Mouse (Mus musculus): ENCODE measurements around the gene Tmem256. TPM values are rescaled to one million over a fixed set of nuclear protein-coding genes. Genes with fewer than 3 reads are reported as not detected.

The Tmem256 gene
- polyA plus RNA-seq, 1 experiment from 2014 or later: 379 TPM

GRCm38 (mm10) chr11:69800138-69800391 is 38.2 kb upstream of the Tmem256 start:
- peak overlapping the region; percentile 85 for H3K9ac ChIP-seq (ENCODE audit: low read depth, low read length)
- H3K36me3 ChIP-seq (ENCODE audit: control insufficient read depth, insufficient read depth, low read length): no peaks in the 10 kb centered on the region
- H3K9me3 ChIP-seq (ENCODE audit: control insufficient read depth, low read length): no peaks in the 10 kb centered on the region
- WGBS: under 1% methylated on average over 11 of the region's 11 CpGs
- peak overlapping the region; percentile 85 for H3K4me2 ChIP-seq (ENCODE audit: low read length)
- H3K4me3 ChIP-seq (ENCODE audit: low read length): peak overlapping the region; percentile 61
- H3K4me1 ChIP-seq (ENCODE audit: control insufficient read depth, insufficient read depth, low read depth, low read length): peaks cover 54% of the 10 kb centered on the region
- ATAC-seq: peak; percentile 1; the same call in 1 of the 2 replicates
- peak overlapping the region; percentile 95 for H3K27ac ChIP-seq (ENCODE audit: low read depth, low read length)
- H3K27me3 ChIP-seq (replicated peaks; ENCODE audit: control insufficient read depth, insufficient read depth, low read length): peaks cover 7% of the 10 kb centered on the region

- H3K4me2 ChIP-seq (ENCODE audit: low read length): peak overlapping the region; percentile 85
- H3K4me3 ChIP-seq (ENCODE audit: low read length): peak overlapping the region; percentile 61
- peak overlapping the region; percentile 95 for H3K27ac ChIP-seq (ENCODE audit: low read depth, low read length)
- peak; percentile 81 for ATAC-seq
- H3K36me3 ChIP-seq (ENCODE audit: control insufficient read depth, insufficient read depth, low read length): no peaks in the 10 kb centered on the region
- H3K9me3 ChIP-seq (ENCODE audit: control insufficient read depth, low read length): no peaks in the 10 kb centered on the region
- peaks cover 52% of the 10 kb centered on the region for H3K4me1 ChIP-seq (ENCODE audit: control insufficient read depth, insufficient read depth, low read depth, low read length)
- H3K27me3 ChIP-seq (replicated peaks; ENCODE audit: control insufficient read depth, insufficient read depth, low read length): peaks cover 7% of the 10 kb centered on the region
- peak overlapping the region; percentile 85 for H3K9ac ChIP-seq (ENCODE audit: low read depth, low read length)
- 0% methylated on average over 34 of the region's 36 CpGs for WGBS
Measured at GRCm38 (mm10) chr11:69800392-69801197, 37.7 kb upstream of the Tmem256 start.

GRCm38 (mm10) chr11:69801379-69801977 is 36.8 kb upstream of the Tmem256 start, which contains the start of gene Fgf11:
TSS of gene Fgf11 (minus strand) at chr11:69801857.
- under 1% methylated on average over 33 of the region's 33 CpGs for WGBS

GRCm38 (mm10) chr11:69802648-69803105 is 35.6 kb upstream of the Tmem256 start:
- peak overlapping the region; percentile 85 for H3K4me2 ChIP-seq (ENCODE audit: low read length)
- WGBS: under 1% methylated on average over 28 of the region's 33 CpGs
- ATAC-seq: peak; percentile 48
- H3K4me3 ChIP-seq (ENCODE audit: low read length): peak overlapping the region; percentile 61
- peak overlapping the region; percentile 85 for H3K9ac ChIP-seq (ENCODE audit: low read depth, low read length)
- H3K27me3 ChIP-seq (replicated peaks; ENCODE audit: control insufficient read depth, insufficient read depth, low read length): peaks cover 18% of the 10 kb centered on the region
- H3K4me1 ChIP-seq (ENCODE audit: control insufficient read depth, insufficient read depth, low read depth, low read length): peaks cover 50% of the 10 kb centered on the region
- no peaks in the 10 kb centered on the region for H3K36me3 ChIP-seq (ENCODE audit: control insufficient read depth, insufficient read depth, low read length)
- H3K9me3 ChIP-seq (ENCODE audit: control insufficient read depth, low read length): no peaks in the 10 kb centered on the region
- peak overlapping the region; percentile 95 for H3K27ac ChIP-seq (ENCODE audit: low read depth, low read length)

More at GRCm38 (mm10) chr11:69801379-69801977, 36.8 kb upstream of the Tmem256 start, which contains the start of gene Fgf11:
- Histone ChIP-seq H3K9ac (ENCODE audit: low read depth, low read length) (peak within 1 kb of the TSS; percentile 85), H3K4me1 (ENCODE audit: control insufficient read depth, insufficient read depth, low read depth, low read length) (peaks cover 50% of the 10 kb centered on the region), H3K27ac (ENCODE audit: low read depth, low read length) (peak within 1 kb of the TSS; percentile 95), H3K4me2 (ENCODE audit: low read length) (peak within 1 kb of the TSS; percentile 85), H3K4me3 (ENCODE audit: low read length) (peak within 1 kb of the TSS; percentile 61), H3K9me3 (ENCODE audit: control insufficient read depth, low read length) (no peaks in the 10 kb centered on the region), H3K36me3 (ENCODE audit: control insufficient read depth, insufficient read depth, low read length) (no peaks in the 10 kb centered on the region), H3K27me3 (replicated peaks; ENCODE audit: control insufficient read depth, insufficient read depth, low read length) (peaks cover 14% of the 10 kb centered on the region)
- ATAC-seq: no peak

DNA sequence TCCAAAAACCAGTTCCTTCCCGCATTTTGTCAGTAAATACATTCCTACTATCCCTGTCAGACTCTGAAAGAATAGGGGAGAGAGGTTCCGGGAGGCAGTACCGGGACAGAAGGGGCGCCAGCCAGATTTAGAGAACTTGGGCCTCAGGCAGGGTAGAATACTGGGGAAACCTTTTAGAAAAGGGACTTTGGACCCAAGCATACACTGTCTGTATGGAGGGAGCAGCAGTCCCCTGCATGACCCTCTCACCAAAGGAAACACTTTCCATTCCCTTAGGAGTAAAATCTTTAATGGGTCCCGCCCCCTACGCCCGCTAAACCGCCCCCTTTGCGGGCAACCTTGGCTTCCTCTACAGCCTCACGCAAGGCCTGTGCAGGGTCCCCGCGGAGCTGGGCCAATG is 35.0 kb upstream of the Tmem256 start:
- peak overlapping the region; percentile 21 for H3K27ac ChIP-seq (ENCODE audit: low read depth, low read length)
- H3K4me1 ChIP-seq (ENCODE audit: control insufficient read depth, insufficient read depth, low read depth, low read length): peaks cover 50% of the 10 kb centered on the region
- H3K9me3 ChIP-seq (ENCODE audit: control insufficient read depth, low read length): no peaks in the 10 kb centered on the region

DNA sequence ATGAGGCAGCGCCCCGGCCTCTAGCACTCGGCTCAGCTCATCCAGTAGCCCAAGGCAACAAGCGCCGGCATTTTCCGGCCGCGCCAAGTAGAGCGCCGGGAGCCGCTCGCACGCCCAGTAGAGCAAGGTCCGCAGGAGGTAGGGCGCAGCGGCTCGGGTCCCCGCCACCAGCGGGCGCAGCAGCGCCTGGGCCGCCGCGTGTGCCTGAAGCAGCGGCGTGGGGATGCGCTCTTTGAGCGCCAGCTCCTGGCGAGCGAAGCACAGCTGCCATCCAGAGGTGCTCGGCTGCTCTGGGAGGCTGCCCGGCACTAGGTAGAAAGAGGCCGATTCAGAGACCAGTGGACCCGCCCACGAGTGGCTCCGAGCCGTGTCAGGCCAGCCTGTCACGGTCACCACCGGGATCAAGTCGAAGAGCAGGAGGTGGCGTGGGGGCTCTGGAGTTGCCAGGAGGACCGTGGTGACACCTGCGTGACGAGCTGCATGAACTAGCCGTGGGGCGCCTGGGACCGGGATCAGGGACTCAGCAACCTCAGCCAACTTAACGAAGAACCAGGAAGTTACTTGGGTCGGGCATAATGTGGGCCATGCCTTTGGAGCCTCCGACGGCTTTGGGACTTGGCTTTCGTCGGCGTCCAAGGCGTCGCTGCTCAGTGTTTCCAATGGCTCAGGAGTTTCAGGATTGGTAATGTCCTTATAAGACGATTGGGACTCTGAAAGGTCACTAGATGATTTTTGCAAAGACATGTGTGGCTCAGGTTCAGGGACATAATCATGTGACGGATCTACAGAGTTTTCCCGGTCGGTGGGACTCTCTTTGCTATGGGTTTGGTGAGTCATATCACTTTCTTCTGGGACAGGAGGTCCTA is 34.3 kb upstream of the Tmem256 start:
- H3K27ac ChIP-seq (ENCODE audit: low read depth, low read length): peak overlapping the region; percentile 21; the same call in 1 of the 2 replicates
- H3K27me3 ChIP-seq (replicated peaks; ENCODE audit: control insufficient read depth, insufficient read depth, low read length): peaks cover 18% of the 10 kb centered on the region
- peaks cover 49% of the 10 kb centered on the region for H3K4me1 ChIP-seq (ENCODE audit: control insufficient read depth, insufficient read depth, low read depth, low read length)
- H3K9ac ChIP-seq (ENCODE audit: low read depth, low read length): peak overlapping the region; percentile 85
- ATAC-seq: peak; percentile 44
- H3K4me3 ChIP-seq (ENCODE audit: low read length): peak overlapping the region; percentile 61
- H3K4me2 ChIP-seq (ENCODE audit: low read length): peak overlapping the region; percentile 85
- WGBS: 1% methylated on average over 60 of the region's 60 CpGs
- H3K9me3 ChIP-seq (ENCODE audit: control insufficient read depth, low read length): no peaks in the 10 kb centered on the region
- H3K36me3 ChIP-seq (ENCODE audit: control insufficient read depth, insufficient read depth, low read length): no peaks in the 10 kb centered on the region

More for the DNA sequence above, 35.0 kb upstream of the Tmem256 start:
- Histone ChIP-seq H3K9ac (ENCODE audit: low read depth, low read length) (peak overlapping the region; percentile 85), H3K4me2 (ENCODE audit: low read length) (peak overlapping the region; percentile 85), H3K4me3 (ENCODE audit: low read length) (peak overlapping the region; percentile 61), H3K36me3 (ENCODE audit: control insufficient read depth, insufficient read depth, low read length) (no peaks in the 10 kb centered on the region), H3K27me3 (replicated peaks; ENCODE audit: control insufficient read depth, insufficient read depth, low read length) (peaks cover 18% of the 10 kb centered on the region)
- 2% methylated on average over 12 of the region's 12 CpGs for WGBS
- no peak for ATAC-seq

- Histone ChIP-seq H3K4me2 (ENCODE audit: low read length) (peak overlapping the region; percentile 85), H3K27me3 (replicated peaks; ENCODE audit: control insufficient read depth, insufficient read depth, low read length) (peaks cover 21% of the 10 kb centered on the region), H3K4me1 (ENCODE audit: control insufficient read depth, insufficient read depth, low read depth, low read length) (peaks cover 44% of the 10 kb centered on the region), H3K4me3 (ENCODE audit: low read length) (peak overlapping the region; percentile 8), H3K9me3 (ENCODE audit: control insufficient read depth, low read length) (no peaks in the 10 kb centered on the region), H3K36me3 (ENCODE audit: control insufficient read depth, insufficient read depth, low read length) (no peaks in the 10 kb centered on the region), H3K27ac (ENCODE audit: low read depth, low read length) (no peak overlapping the region), H3K9ac (ENCODE audit: low read depth, low read length) (peak overlapping the region; percentile 35)
- WGBS: 6% methylated on average over 12 of the region's 12 CpGs
- no peak for ATAC-seq
Measured at GRCm38 (mm10) chr11:69804652-69804940, 33.7 kb upstream of the Tmem256 start.

GRCm38 (mm10) chr11:69804972-69805909 is 33.1 kb upstream of the Tmem256 start, which contains the start of gene Tmem102:
TSS of gene Tmem102 (minus strand) at chr11:69805624.
- ATAC-seq: no peak
- Histone ChIP-seq H3K4me3 (ENCODE audit: low read length) (peak within 1 kb of the TSS; percentile 8), H3K9ac (ENCODE audit: low read depth, low read length) (peak within 1 kb of the TSS; percentile 35), H3K4me2 (ENCODE audit: low read length) (peak within 1 kb of the TSS; percentile 85), H3K9me3 (ENCODE audit: control insufficient read depth, low read length) (no peaks in the 10 kb centered on the region), H3K27me3 (replicated peaks; ENCODE audit: control insufficient read depth, insufficient read depth, low read length) (peaks cover 21% of the 10 kb centered on the region), H3K36me3 (ENCODE audit: control insufficient read depth, insufficient read depth, low read length) (no peaks in the 10 kb centered on the region), H3K4me1 (ENCODE audit: control insufficient read depth, insufficient read depth, low read depth, low read length) (peaks cover 38% of the 10 kb centered on the region), H3K27ac (ENCODE audit: low read depth, low read length) (no peak within 1 kb of the TSS)
- 7% methylated on average over 29 of the region's 29 CpGs for WGBS

Data from hindbrain, embryonic 16.5 days (tissue).